Mouse (Mus musculus) activated CD4-positive, CD25-positive, alpha-beta regulatory T cell, adult 4 months (primary cell): ENCODE measurements around the gene Olfr1404. TPM values are rescaled to one million over a fixed set of nuclear protein-coding genes. Genes with fewer than 3 reads are reported as not detected.
"Not testable (repeated sequence)": the region's sequence is repeated elsewhere in the genome, so short reads cannot be mapped to it uniquely, and the experiment has no call there.

Source experiments
- ATAC-seq: one replicate; pipeline ENCODE4 v1.8.0; 2017
- polyA plus RNA-seq, 2 experiments: library from polyadenylated mRNA; unstranded; fragments of 100-300 nt; shearing (Covaris generic); gene quantifications; one replicate each; pipeline ENCODE4 v1.2.1; 2017

Gene Olfr1404
- polyA plus RNA-seq = not detected

GRCm38 (mm10) chr1:173212092-173212491 lies at the start of gene Olfr1404:
Olfr1404 (plus strand) TSS chr1:173212392.
- ATAC-seq = no peak

GRCm38 (mm10) chr1:173174154-173174842 lies 37.9 kb upstream of the Olfr1404 start:
- no peak for ATAC-seq

GRCm38 (mm10) chr1:173190540-173190939 lies 21.7 kb upstream of the Olfr1404 start, which contains the start of gene Olfr1406:
Olfr1406 (minus strand) TSS chr1:173190640.
- no peak for ATAC-seq

DNA sequence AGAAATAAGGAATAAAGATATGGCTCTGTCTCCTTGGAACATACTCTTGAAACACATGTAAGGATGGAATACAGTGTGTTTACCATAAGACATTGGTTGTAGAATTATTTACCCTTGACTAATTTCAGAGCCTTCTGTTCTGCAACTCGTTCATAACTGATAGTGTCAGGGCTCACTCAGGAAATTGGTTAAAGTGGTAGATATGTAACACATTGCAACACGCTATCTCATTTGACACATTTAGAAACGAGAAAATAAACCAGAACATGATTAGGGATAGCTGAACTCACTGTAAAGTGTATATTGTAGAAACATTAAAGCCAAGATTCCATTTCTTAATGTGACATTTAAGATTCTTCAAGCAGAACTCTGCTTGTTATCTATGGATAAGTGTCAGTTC lies 20.1 kb upstream of the Olfr1404 start:
- no peak for ATAC-seq

GRCm38 (mm10) chr1:173196359-173196758 lies 15.8 kb upstream of the Olfr1404 start:
- no peak for ATAC-seq

- no peak for ATAC-seq
Observed at GRCm38 (mm10) chr1:173197508-173197907, 14.7 kb upstream of the Olfr1404 start, which contains the start of gene Olfr218. Olfr218 (plus strand) TSS chr1:173197808.

GRCm38 (mm10) chr1:173216481-173216880 lies 4.3 kb downstream of the Olfr1404 start:
- ATAC-seq = no peak

DNA sequence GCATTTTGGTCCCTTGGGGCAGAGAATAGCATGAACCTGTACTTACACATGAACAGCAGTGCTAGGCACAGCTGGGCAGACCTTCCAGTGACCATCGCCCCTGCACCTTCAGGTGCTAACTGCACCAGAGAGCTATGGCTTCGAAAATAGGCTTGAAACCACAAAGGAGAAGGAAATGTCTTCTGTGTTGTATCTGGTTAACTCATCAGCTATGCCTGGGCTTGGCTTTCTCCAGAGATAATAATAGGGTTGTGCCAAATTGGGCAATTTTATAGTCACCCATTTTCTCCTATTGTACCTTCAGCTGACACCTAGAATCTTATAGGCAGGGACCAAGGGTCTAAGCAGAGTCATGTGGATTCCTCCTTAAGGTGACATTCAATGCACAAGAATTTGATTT lies 14.9 kb downstream of the Olfr1404 start, which contains the start of gene Fcer1a:
TSS of gene Fcer1a (minus strand) at position 134 of the 400 bp plus-strand sequence.
- no peak for ATAC-seq

GRCm38 (mm10) chr1:173237004-173237403 lies 24.8 kb downstream of the Olfr1404 start:
- ATAC-seq = not testable (repeated sequence)

DNA sequence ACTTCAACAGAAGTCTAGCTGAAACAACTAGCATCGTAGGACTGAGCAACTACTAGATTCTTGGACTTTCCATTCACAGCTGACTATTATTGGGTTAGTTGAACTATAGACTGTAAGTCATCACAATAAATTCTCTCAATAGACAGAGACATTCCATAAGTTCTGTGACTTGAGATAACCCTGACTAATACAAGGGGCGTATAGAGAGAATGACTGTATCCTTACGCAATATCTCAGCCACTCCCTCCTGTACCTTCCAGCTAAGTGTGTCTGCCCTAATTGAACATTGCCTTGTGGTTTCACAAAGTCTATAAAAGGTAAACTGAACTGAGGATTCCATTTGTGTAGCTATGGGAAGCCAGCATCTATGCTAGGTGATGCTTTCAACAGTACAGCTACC lies 37.7 kb downstream of the Olfr1404 start:
- no peak for ATAC-seq

DNA sequence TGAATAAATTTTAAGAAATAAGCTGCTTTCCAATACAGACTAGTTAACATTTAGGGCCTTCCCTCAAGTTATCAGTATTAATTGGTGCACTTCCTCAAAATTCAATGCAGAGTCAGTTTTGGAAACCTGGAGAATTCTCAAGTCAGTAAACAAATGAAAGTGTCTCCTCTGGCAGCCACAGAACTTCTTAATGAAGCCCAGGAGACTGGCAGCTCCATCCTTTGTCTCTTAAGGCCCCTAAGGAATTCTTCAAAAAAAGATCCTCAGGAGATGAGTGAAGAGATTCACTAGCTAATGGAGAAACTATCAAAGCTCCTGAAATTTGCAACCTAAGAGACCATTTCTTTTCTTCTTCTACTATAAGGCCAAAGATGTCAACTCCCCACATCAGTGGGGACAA lies 53.5 kb downstream of the Olfr1404 start, which contains the start of gene Olfr418:
TSS of gene Olfr418 (plus strand) at position 301 of the 400 bp plus-strand sequence.
- ATAC-seq = no peak

Other genes starting within 250 kb of the Olfr1404 start
- gene Olfr1408, start 75.0 kb upstream of the Olfr1404 start, polyA plus RNA-seq = under 1 TPM in 1 of 2 experiments, not detected in 1; 0.42 TPM
- gene Olfr1406, start 21.8 kb upstream of the Olfr1404 start, polyA plus RNA-seq = not detected
- not detected for gene Olfr218, start 14.6 kb upstream of the Olfr1404 start, polyA plus RNA-seq
- not detected for gene Fcer1a, start 14.8 kb downstream of the Olfr1404 start, polyA plus RNA-seq
- gene Olfr418, start 53.6 kb downstream of the Olfr1404 start, polyA plus RNA-seq = not detected
- not detected for gene Mptx2, start 65.4 kb downstream of the Olfr1404 start, polyA plus RNA-seq
- gene Ackr1, start 121.4 kb downstream of the Olfr1404 start, polyA plus RNA-seq = not detected
- gene Aim2, start 138.5 kb downstream of the Olfr1404 start, polyA plus RNA-seq = 10 to 100 TPM; 40.0 to 50.8 TPM
- gene Cadm3, start 155.3 kb downstream of the Olfr1404 start, polyA plus RNA-seq = not detected